Mouse (Mus musculus): ENCODE data around the gene Gpr156. TPM values are rescaled to one million over a fixed set of nuclear protein-coding genes. Genes with fewer than 3 reads are reported as not detected.
A peak's percentile ranks its signal among the peaks of the same experiment; 100 is the strongest.
"Not testable (repeated sequence)": the region's sequence is repeated elsewhere in the genome, so short reads cannot be mapped to it uniquely, and the experiment has no call there.

Gene Gpr156
- polyA plus RNA-seq, 1 experiment = 0.22 TPM

DNA sequence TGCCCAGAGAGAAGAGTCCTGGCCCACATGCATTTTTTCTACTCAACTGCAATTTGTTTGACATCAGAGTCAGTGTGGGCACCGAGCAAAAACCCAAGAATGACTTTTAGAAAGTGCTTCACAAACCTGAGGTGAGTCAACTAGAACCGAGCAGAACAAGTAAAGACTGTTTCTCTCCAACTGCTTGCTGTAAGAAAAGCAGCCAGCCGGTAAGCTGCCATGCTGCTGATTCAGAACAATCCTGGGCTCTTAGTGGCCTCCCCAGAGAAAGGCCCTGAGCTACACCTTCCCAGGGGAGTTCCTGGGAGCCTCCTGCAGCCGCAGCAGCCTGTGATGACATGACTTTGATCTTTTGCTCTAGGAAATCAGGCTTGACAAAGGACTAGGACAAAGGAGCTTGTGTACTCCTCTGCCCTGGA, 101.7 kb downstream of the Gpr156 start:
- TF ChIP-seq POLR2A (IDR thresholded peaks at IDR 0.05; ENCODE audit: borderline replicate concordance, extremely low read depth, low read depth, low read length) = no peak
- no peak for TF ChIP-seq CTCF (IDR thresholded peaks at IDR 0.05; ENCODE audit: insufficient read depth, low read length)
- Histone ChIP-seq H3K4me1 (ENCODE audit: control insufficient read depth, insufficient read depth, low read length) (no peaks in the 10 kb centered on the region), H3K4me3 (replicated peaks; ENCODE audit: extremely low read depth, low read depth, low read length) (no peak overlapping the region)
- no peak for DNase-seq
- WGBS = 47% methylated on average over 4 of the region's 4 CpGs

DNA sequence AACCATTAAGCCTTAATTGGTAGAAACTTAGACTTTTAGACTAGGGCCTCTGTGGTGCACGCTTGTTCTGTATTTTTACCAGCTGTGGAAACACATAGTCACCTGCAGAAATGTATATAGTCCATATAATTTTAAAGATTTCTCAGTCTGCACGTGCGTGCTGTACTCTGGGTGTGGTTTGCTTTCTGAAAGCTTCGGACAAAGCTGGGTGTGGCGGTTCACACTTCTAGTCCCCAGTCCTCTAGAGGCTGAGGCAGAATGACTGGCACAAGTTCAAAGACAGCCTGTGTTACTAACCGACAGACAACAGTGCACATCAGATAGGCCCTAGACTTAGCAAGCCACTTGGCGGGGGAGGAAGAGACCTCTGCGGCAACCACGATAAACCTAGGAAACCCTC, 116.3 kb downstream of the Gpr156 start:
- Histone ChIP-seq H3K4me1 (ENCODE audit: control insufficient read depth, insufficient read depth, low read length) (0 out of 2 replicates have a peak, but pooled peaks cover 3% of the 10 kb centered on the region), H3K4me3 (replicated peaks; ENCODE audit: extremely low read depth, low read depth, low read length) (no peak overlapping the region)
- no peak for DNase-seq
- WGBS = 49% methylated on average over 9 of the region's 9 CpGs
- TF ChIP-seq POLR2A (IDR thresholded peaks at IDR 0.05; ENCODE audit: borderline replicate concordance, extremely low read depth, low read depth, low read length) (no peak), CTCF (IDR thresholded peaks at IDR 0.05; ENCODE audit: insufficient read depth, low read length) (no peak)

DNA sequence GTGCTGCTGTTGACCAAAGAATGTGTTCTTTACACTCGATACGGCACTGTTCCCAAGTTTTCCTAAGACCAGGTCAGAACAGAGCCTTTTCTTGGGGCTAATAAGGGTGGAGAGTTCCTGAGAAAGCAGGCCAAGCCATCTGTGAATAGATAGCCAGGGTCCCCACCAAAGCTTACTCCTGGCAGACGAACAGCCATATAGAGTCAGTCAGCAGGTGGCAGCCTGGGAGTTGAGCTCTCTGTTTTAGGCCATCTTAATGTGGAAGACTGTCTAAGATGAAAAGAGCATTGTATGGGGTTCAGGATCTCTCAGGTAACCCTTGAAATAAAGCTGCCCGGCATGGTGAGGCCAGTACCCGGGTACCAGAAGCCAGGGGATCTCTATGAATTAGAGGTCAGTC, 116.8 kb downstream of the Gpr156 start:
- DNase-seq = no peak
- TF ChIP-seq POLR2A (IDR thresholded peaks at IDR 0.05; ENCODE audit: borderline replicate concordance, extremely low read depth, low read depth, low read length) (no peak), CTCF (IDR thresholded peaks at IDR 0.05; ENCODE audit: insufficient read depth, low read length) (no peak)
- WGBS = 77% methylated on average over 5 of the region's 5 CpGs
- H3K4me1 ChIP-seq (ENCODE audit: control insufficient read depth, insufficient read depth, low read length) = 0 out of 2 replicates have a peak, but pooled peaks cover 3% of the 10 kb centered on the region
- no peak overlapping the region for H3K4me3 ChIP-seq (replicated peaks; ENCODE audit: extremely low read depth, low read depth, low read length)

DNA sequence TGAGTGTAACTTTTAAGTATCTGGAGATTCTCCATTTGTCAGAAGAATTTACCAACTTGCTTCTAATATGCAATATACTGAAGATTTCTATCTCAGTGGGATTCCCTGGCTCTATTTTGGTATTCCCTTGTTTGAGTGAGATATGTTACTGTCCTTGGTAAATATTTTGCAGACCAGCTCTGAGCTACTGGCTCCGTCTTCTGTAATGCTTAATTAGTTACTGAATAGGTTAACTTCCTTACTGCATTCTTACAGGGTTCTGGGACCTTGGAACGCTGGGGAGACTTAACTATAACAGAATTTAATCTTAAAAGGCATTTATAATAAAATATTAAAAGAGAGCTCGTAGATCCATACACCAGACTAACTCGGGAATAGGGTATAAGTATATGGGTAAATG, 121.8 kb downstream of the Gpr156 start:
- not testable (repeated sequence) for DNase-seq
- 77% methylated on average over 4 of the region's 4 CpGs for WGBS

DNA sequence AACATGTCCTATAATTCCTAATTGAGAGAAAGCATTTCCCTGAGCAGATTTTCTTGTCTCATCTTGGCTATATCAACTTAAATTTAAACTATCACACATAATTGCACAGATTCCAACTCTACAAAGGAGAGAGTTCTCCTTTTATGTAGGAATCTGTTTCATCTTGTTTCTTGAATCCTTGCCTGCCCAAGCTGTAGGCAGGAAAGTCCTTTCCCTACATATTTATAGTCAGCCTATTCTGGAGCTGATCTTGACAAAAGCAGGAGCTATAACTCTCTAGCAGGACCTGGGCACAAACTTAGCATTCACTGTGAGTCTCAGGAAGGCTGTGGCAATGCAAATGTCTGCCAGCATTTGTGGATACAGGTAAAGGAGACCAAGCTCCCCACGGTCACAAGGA, 125.9 kb downstream of the Gpr156 start:
- no peaks in the 10 kb centered on the region for H3K4me1 ChIP-seq (ENCODE audit: control insufficient read depth, insufficient read depth, low read length)
- WGBS = 63% methylated on average over 1 of the region's 1 CpGs
- no peak for DNase-seq
- no peak for TF ChIP-seq POLR2A (IDR thresholded peaks at IDR 0.05; ENCODE audit: borderline replicate concordance, extremely low read depth, low read depth, low read length)
- TF ChIP-seq CTCF (IDR thresholded peaks at IDR 0.05; ENCODE audit: insufficient read depth, low read length) = no peak
- no peak overlapping the region for H3K4me3 ChIP-seq (replicated peaks; ENCODE audit: extremely low read depth, low read depth, low read length)

More for the DNA sequence above, 121.8 kb downstream of the Gpr156 start:
- not testable (repeated sequence) for H3K4me1 ChIP-seq (ENCODE audit: control insufficient read depth, insufficient read depth, low read length); H3K4me3 ChIP-seq (replicated peaks; ENCODE audit: extremely low read depth, low read depth, low read length)

DNA sequence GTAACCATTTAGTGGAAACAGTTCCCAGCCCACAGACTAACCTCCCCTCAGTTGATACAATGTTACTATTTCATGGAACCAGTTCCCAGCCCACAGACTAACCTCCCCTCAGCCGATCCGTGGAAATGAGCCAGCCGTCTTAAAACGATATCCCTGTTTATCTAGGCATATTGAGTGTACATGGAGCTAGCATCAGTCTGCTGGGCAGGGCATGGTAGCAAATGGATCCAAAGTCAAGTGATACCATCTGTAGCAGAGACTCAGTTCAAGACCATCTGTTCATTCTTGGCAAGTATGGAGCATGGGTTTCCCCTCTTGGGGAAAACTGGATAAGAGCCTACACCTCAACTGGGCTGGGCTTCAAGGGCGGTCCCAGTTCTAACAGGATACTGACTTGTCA, 128.3 kb downstream of the Gpr156 start:
- Histone ChIP-seq H3K4me1 (ENCODE audit: control insufficient read depth, insufficient read depth, low read length) (no peaks in the 10 kb centered on the region), H3K4me3 (replicated peaks; ENCODE audit: extremely low read depth, low read depth, low read length) (no peak overlapping the region)
- no peak for TF ChIP-seq CTCF (IDR thresholded peaks at IDR 0.05; ENCODE audit: insufficient read depth, low read length)
- no peak for TF ChIP-seq POLR2A (IDR thresholded peaks at IDR 0.05; ENCODE audit: borderline replicate concordance, extremely low read depth, low read depth, low read length)
- no peak for DNase-seq
- WGBS = 82% methylated on average over 5 of the region's 5 CpGs

DNA sequence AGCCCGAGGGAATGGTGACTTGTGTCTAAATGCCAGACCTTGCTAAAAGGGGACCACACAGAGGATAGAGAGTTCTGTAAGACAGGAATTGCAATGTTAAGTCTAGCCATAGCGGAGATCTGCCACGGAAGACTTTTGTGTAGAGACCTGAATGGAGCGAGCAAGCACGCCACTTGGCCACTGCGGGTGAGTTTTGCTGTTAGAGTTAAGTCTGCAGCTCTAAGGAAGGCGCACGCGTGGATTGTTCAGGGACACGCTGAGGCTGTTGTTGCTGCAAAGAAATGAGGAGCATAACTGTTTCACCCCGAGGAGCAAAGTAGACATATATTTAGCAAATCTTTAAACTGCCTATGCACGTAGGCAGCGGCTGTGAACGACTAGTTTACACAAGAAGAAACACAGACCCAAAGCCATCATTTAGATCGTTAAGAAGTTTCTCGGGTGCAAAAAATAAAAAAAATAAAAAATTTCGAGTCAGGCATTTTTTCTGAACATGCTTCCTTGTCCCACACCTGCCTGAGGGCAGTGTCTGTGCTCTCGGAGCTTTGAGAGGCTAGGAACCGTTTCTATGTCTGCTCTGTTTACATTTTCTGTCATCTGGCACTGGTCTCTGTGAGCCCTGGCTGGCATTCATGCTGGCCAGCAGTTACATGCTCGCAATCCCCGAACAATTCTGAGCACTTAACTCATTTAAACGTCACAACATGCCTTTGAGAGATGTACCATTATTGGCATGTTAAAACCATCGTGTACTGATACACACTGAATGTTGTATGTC, 131.7 kb downstream of the Gpr156 start:
- WGBS = 48% methylated on average over 23 of the region's 23 CpGs
- TF ChIP-seq POLR2A (IDR thresholded peaks at IDR 0.05; ENCODE audit: borderline replicate concordance, extremely low read depth, low read depth, low read length) = no peak
- no peak for TF ChIP-seq CTCF (IDR thresholded peaks at IDR 0.05; ENCODE audit: insufficient read depth, low read length)
- DNase-seq = peak; percentile 15
- peak overlapping the region; percentile 16 for H3K4me3 ChIP-seq (replicated peaks; ENCODE audit: extremely low read depth, low read depth, low read length)
- H3K4me1 ChIP-seq (ENCODE audit: control insufficient read depth, insufficient read depth, low read length) = no peaks in the 10 kb centered on the region

Other genes with a start within 250 kb of the Gpr156 start
- gene Fstl1, start 139.6 kb upstream of the Gpr156 start, polyA plus RNA-seq (2012; rRNA removed) = 36.0 and 44.5 TPM in 2 replicates
- gene Gm36028, start 55.4 kb upstream of the Gpr156 start, polyA plus RNA-seq (2012; rRNA removed) = 0.34 and 0.38 TPM in 2 replicates
- 24.2 TPM in 2 replicates for gene Lrrc58, start 48.1 kb upstream of the Gpr156 start, polyA plus RNA-seq (2012; rRNA removed)
- gene Gsk3b, start 172.5 kb downstream of the Gpr156 start, polyA plus RNA-seq (2012; rRNA removed) = 18.6 and 20.8 TPM in 2 replicates